Mouse (Mus musculus): Measurements from ENCODE around the gene Pomgnt2. TPM values are rescaled to one million over a fixed set of nuclear protein-coding genes. Genes with fewer than 3 reads are reported as not detected.

Gene Pomgnt2
- polyA plus RNA-seq, 1 experiment = 5.6 TPM

- Histone ChIP-seq H3K36me3 (replicated peaks; ENCODE audit: low read length) (peaks cover 20% of the 10 kb centered on the region), H3K4me3 (replicated peaks) (no peak overlapping the region), H3K4me1 (peaks cover 19% of the 10 kb centered on the region), H3K9me3 (0 out of 2 replicates have a peak, but pooled peaks cover 6% of the 10 kb centered on the region), H3K27me3 (replicated peaks) (peaks cover 56% of the 10 kb centered on the region)
- TF ChIP-seq FLI1 (IDR thresholded peaks at IDR 0.05; ENCODE audit: low read length) = no peak
- no peak for TF ChIP-seq GATA1 (IDR thresholded peaks at IDR 0.05; ENCODE audit: borderline replicate concordance, low read length)
Observed at GRCm38 (mm10) chr9:121981466-121982105, 15.3 kb downstream of the Pomgnt2 start.

DNA sequence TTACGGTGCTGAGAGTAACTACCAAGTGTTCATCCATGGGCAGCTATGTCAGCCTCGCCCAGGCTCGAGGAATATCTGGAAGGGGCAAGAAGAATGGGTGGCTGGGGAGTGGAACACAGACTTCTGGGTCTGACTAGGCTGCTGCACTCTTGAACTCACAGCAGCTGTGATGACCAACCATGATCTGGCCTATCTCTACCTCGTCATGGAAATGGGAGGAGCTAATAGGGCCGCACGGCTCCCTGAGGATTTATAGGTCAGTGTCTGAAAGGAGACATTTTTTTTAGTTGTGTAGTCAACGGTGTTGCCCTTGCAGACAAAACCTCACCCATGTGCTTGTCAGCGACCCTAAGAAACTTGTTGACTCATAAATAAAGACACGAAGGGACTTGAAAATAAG lies 15.9 kb downstream of the Pomgnt2 start:
- Histone ChIP-seq H3K36me3 (replicated peaks; ENCODE audit: low read length) (peaks cover 20% of the 10 kb centered on the region), H3K4me1 (peaks cover 19% of the 10 kb centered on the region), H3K27me3 (replicated peaks) (peaks cover 60% of the 10 kb centered on the region), H3K4me3 (replicated peaks) (no peak overlapping the region), H3K9me3 (0 out of 2 replicates have a peak, but pooled peaks cover 6% of the 10 kb centered on the region)
- no peak for TF ChIP-seq GATA1 (IDR thresholded peaks at IDR 0.05; ENCODE audit: borderline replicate concordance, low read length)
- no peak for TF ChIP-seq FLI1 (IDR thresholded peaks at IDR 0.05; ENCODE audit: low read length)

- Histone ChIP-seq H3K36me3 (replicated peaks; ENCODE audit: low read length) (no peaks in the 10 kb centered on the region), H3K9me3 (no peaks in the 10 kb centered on the region), H3K27me3 (replicated peaks) (peaks cover 53% of the 10 kb centered on the region), H3K4me1 (peaks cover 2% of the 10 kb centered on the region; the same call in 1 of the 2 replicates), H3K4me3 (replicated peaks) (no peak overlapping the region)
- no peak for TF ChIP-seq GATA1 (IDR thresholded peaks at IDR 0.05; ENCODE audit: borderline replicate concordance, low read length)
- no peak for TF ChIP-seq FLI1 (IDR thresholded peaks at IDR 0.05; ENCODE audit: low read length)
Observed at GRCm38 (mm10) chr9:121975321-121975720, 21.6 kb downstream of the Pomgnt2 start.

GRCm38 (mm10) chr9:121974141-121974986 lies 22.5 kb downstream of the Pomgnt2 start:
- H3K9me3 ChIP-seq = no peaks in the 10 kb centered on the region
- no peak overlapping the region for H3K4me3 ChIP-seq (replicated peaks)
- TF ChIP-seq GATA1 (IDR thresholded peaks at IDR 0.05; ENCODE audit: borderline replicate concordance, low read length) (no peak), FLI1 (IDR thresholded peaks at IDR 0.05; ENCODE audit: low read length) (no peak)
- H3K4me1 ChIP-seq = peaks cover 2% of the 10 kb centered on the region; the same call in 1 of the 2 replicates
- H3K36me3 ChIP-seq (replicated peaks; ENCODE audit: low read length) = no peaks in the 10 kb centered on the region
- peaks cover 61% of the 10 kb centered on the region for H3K27me3 ChIP-seq (replicated peaks)

DNA sequence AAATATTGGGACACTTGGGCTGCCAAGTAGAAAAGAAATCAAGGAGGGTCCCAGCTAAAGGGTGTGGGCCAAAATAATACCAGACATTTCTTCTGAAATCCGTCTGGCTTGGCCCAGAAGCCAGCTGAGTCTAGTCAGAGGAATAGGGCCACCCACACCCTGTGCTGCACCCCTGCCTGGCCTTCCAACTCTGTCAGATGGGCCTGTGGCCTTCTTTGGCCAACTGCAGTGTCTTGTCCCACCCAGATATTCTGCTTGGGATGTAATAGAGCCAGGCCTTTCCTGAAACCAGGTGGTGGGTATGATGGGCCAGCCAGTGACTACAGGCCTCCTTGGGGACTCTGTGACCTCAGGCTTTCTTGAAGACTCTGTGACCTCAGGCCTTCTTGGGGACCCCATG lies 23.7 kb downstream of the Pomgnt2 start:
- H3K9me3 ChIP-seq = no peaks in the 10 kb centered on the region
- peaks cover 54% of the 10 kb centered on the region for H3K27me3 ChIP-seq (replicated peaks)
- no peak overlapping the region for H3K4me3 ChIP-seq (replicated peaks)
- no peak for TF ChIP-seq FLI1 (IDR thresholded peaks at IDR 0.05; ENCODE audit: low read length)
- no peak for TF ChIP-seq GATA1 (IDR thresholded peaks at IDR 0.05; ENCODE audit: borderline replicate concordance, low read length)
- peaks cover 2% of the 10 kb centered on the region; the same call in 1 of the 2 replicates for H3K4me1 ChIP-seq
- H3K36me3 ChIP-seq (replicated peaks; ENCODE audit: low read length) = no peaks in the 10 kb centered on the region

DNA sequence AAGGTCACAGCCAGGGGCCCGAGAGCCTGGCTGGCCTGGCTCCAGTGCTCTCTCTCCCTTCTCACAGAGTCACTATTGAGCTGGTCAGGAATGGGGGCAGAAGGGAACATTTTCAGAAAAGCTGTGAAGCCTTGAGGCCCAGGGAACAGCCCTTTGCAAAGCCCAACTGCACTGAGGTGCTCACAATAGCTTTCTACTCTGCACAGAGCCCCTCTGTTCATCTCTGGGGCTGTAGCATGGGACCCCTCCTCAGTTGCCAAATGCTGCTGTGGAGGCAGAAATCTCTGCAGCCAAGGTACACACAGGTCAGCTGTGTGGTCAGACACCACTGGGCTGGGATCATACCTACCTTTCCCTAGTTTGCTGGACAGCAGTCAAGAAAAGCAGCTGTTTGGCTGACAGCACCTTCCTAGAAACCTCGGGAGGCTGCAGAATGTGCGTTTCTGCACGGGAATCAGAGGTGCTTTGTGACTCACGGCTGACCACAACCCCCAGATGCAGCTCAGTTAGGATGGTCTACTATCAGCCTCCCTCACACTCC lies 27.0 kb downstream of the Pomgnt2 start:
- no peak overlapping the region for H3K4me3 ChIP-seq (replicated peaks)
- no peaks in the 10 kb centered on the region for H3K36me3 ChIP-seq (replicated peaks; ENCODE audit: low read length)
- H3K9me3 ChIP-seq = no peaks in the 10 kb centered on the region
- TF ChIP-seq FLI1 (IDR thresholded peaks at IDR 0.05; ENCODE audit: low read length) (no peak), GATA1 (IDR thresholded peaks at IDR 0.05; ENCODE audit: borderline replicate concordance, low read length) (no peak)
- H3K27me3 ChIP-seq (replicated peaks) = peaks cover 44% of the 10 kb centered on the region
- no peaks in the 10 kb centered on the region; the same call in 1 of the 2 replicates for H3K4me1 ChIP-seq

DNA sequence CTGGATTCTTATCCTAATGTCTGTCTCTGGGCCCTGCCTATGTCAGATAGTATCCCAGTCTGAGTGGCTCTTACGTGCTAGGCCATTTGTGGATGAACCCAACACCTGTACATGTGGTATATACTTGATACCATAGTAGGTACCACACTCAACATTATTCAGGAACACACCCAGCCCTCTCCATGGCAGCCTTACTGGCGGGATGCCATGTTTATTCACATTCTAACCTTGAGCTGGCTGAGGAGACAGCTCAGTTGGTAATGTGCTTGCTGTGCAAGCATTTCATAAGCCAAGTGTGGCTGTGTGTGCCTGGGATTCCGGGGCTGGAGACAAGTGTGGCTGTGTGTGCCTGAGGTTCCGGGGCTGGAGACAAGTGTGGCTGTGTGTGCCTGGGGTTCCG lies 28.7 kb downstream of the Pomgnt2 start:
- no peak overlapping the region for H3K4me3 ChIP-seq (replicated peaks)
- peaks cover 47% of the 10 kb centered on the region for H3K27me3 ChIP-seq (replicated peaks)
- TF ChIP-seq FLI1 (IDR thresholded peaks at IDR 0.05; ENCODE audit: low read length) (no peak), GATA1 (IDR thresholded peaks at IDR 0.05; ENCODE audit: borderline replicate concordance, low read length) (no peak)
- H3K36me3 ChIP-seq (replicated peaks; ENCODE audit: low read length) = no peaks in the 10 kb centered on the region
- no peaks in the 10 kb centered on the region; the same call in 1 of the 2 replicates for H3K4me1 ChIP-seq
- no peaks in the 10 kb centered on the region for H3K9me3 ChIP-seq

DNA sequence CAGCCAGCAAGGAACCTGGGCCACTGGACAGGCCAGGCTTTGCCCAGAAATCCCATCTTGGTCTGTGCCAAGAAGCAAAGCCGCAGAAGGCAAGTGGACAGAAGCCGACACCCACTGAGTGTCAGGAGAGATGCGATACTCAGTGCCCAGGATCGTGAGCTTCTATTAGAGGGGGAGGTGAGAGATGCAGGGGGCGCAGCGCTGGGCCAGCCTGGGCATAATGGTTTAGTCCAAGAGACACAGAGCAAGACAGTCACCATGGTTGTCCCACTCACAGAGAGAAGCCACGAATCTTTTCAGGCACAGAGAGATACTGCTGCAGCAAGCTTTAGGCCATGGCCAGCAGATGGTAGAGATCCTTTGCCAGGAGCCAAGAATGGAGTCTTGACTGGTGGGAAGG lies 32.0 kb downstream of the Pomgnt2 start:
- no peak overlapping the region for H3K4me3 ChIP-seq (replicated peaks)
- peaks cover 34% of the 10 kb centered on the region for H3K27me3 ChIP-seq (replicated peaks)
- H3K4me1 ChIP-seq = no peaks in the 10 kb centered on the region
- no peaks in the 10 kb centered on the region for H3K36me3 ChIP-seq (replicated peaks; ENCODE audit: low read length)
- TF ChIP-seq FLI1 (IDR thresholded peaks at IDR 0.05; ENCODE audit: low read length) = no peak
- TF ChIP-seq GATA1 (IDR thresholded peaks at IDR 0.05; ENCODE audit: borderline replicate concordance, low read length) = no peak
- no peaks in the 10 kb centered on the region; the same call in 1 of the 2 replicates for H3K9me3 ChIP-seq

DNA sequence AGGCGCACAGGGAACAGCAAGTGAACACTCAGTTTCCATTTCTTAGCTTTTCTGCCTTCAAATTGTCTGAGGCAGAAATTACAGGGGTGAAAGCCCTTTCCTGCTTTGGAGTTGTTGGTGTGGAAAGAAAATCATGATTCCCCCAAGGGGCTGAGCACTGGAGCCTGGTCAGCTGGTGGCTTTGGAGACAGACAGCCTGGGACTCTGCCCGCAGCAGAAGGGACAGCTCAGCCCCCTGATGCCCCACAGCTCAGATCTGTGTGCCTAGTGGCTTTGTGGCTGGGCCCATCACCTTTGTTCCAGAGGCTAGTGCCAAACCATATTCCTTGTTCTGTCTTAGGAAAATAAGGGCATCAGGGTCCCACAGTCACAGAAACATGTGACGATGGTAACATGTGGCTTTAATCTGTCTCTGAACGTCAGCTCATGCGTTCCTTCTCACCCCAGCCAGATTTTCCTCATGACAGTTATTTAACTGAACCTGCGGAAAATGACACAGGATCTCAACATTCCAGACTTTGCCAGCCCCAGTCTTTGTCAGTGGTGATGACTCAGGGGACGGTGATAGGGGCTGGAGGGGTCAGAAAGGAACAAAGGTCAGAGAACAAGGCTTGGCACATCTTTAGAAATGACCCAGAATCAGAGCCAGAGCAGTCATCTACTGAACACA lies 36.8 kb downstream of the Pomgnt2 start:
- peaks cover 21% of the 10 kb centered on the region for H3K27me3 ChIP-seq (replicated peaks)
- H3K4me1 ChIP-seq = peaks cover 7% of the 10 kb centered on the region; the same call in 1 of the 2 replicates
- H3K9me3 ChIP-seq = peaks cover 19% of the 10 kb centered on the region
- no peak for TF ChIP-seq FLI1 (IDR thresholded peaks at IDR 0.05; ENCODE audit: low read length)
- TF ChIP-seq GATA1 (IDR thresholded peaks at IDR 0.05; ENCODE audit: borderline replicate concordance, low read length) = no peak
- H3K36me3 ChIP-seq (replicated peaks; ENCODE audit: low read length) = no peaks in the 10 kb centered on the region
- no peak overlapping the region for H3K4me3 ChIP-seq (replicated peaks)

Measured in megakaryocyte, embryonic 14.5 days (primary cell).